Mouse (Mus musculus): ENCODE measurements around the gene Il5ra. TPM values are rescaled to one million over a fixed set of nuclear protein-coding genes. Genes with fewer than 3 reads are reported as not detected.

Il5ra gene
- total and polyA plus RNA-seq, 3 experiments: 0.10 TPM; not detected in 2

GRCm38 (mm10) chr6:106769290-106769866, 20.5 kb upstream of the Il5ra start:
- Histone ChIP-seq H3K79me2 (ENCODE audit: control insufficient read depth, insufficient read depth, low read length, poor library complexity) (peaks cover 21% of the 10 kb centered on the region), H3K9ac (ENCODE audit: control insufficient read depth, low read depth, low read length, poor library complexity, severe bottlenecking) (peak overlapping the region; percentile 98), H3K27ac (ENCODE audit: control insufficient read depth, low read depth, low read length) (peak overlapping the region; percentile 89), H3K9me3 (replicated peaks; ENCODE audit: insufficient read depth, low read length) (no peaks in the 10 kb centered on the region), H3K4me1 (ENCODE audit: control insufficient read depth in 1 of 2, insufficient read depth in 2 of 2, low read length in 2 of 2) (peaks cover 0 to 3% of the 10 kb centered on the region in 2 experiments; a peak in 1 of 4 replicates), H3K36me3 (ENCODE audit: control insufficient read depth in 1 of 2, insufficient read depth in 2 of 2, low read length in 2 of 2) (peaks cover 13 to 20% of the 10 kb centered on the region in 2 experiments), H3K27me3 (ENCODE audit: control insufficient read depth in 1 of 2, insufficient read depth in 2 of 2, low read length in 2 of 2) (peaks cover 2 to 3% of the 10 kb centered on the region in 2 experiments), H3K4me3 (ENCODE audit: control insufficient read depth in 1 of 2, insufficient read depth in 1 of 2, low read depth in 2 of 2, low read length in 2 of 2) (peak overlapping the region; percentile 67 to 97)
- DNase-seq (ENCODE audit: low read depth, low spot score): no peak
- TF ChIP-seq MXI1 (IDR thresholded peaks at IDR 0.05; ENCODE audit: low read depth, low read length) (peak; percentile 83), USF1 (IDR thresholded peaks at IDR 0.05; ENCODE audit: low read depth, low read length) (0 out of 2 replicates have a peak, but pooled peaks have one; percentile 4), ELF1 (IDR thresholded peaks at IDR 0.05; ENCODE audit: low read depth, low read length) (no peak), TAL1 (IDR thresholded peaks at IDR 0.05; ENCODE audit: low read length) (no peak), MAFK (IDR thresholded peaks at IDR 0.05; ENCODE audit: borderline replicate concordance, low read depth, low read length) (no peak), EP300 (IDR thresholded peaks at IDR 0.05; ENCODE audit: low read depth in 1 of 2, low read length in 2 of 2) (0 out of 4 replicates have a peak, but pooled peaks of 1 of the 2 experiments have one; percentile 5), MAZ (IDR thresholded peaks at IDR 0.05; ENCODE audit: low read depth, low read length) (no peak), BHLHE40 (IDR thresholded peaks at IDR 0.05; ENCODE audit: borderline replicate concordance, low read depth, low read length) (no peak), HCFC1 (IDR thresholded peaks at IDR 0.05; ENCODE audit: low read depth, low read length) (no peak), CHD2 (IDR thresholded peaks at IDR 0.05; ENCODE audit: low read length) (no peak), NELFE (IDR thresholded peaks at IDR 0.05; ENCODE audit: low read depth, low read length) (no peak), TBP (IDR thresholded peaks at IDR 0.05; ENCODE audit: low read depth, low read length) (no peak), UBTF (IDR thresholded peaks at IDR 0.05; ENCODE audit: borderline replicate concordance, insufficient read depth, low read depth, low read length) (no peak), SIN3A (IDR thresholded peaks at IDR 0.05; ENCODE audit: low read length) (peak; percentile 2; the same call in 1 of the 2 replicates), GATA1 (IDR thresholded peaks at IDR 0.05; ENCODE audit: low read depth, low read length) (no peak), ZMIZ1 (IDR thresholded peaks at IDR 0.05; ENCODE audit: low read depth, low read length) (no peak), NRF1 (IDR thresholded peaks at IDR 0.05; ENCODE audit: insufficient read depth, low read depth, low read length, poor library complexity, severe bottlenecking) (no peak), ZC3H11A (IDR thresholded peaks at IDR 0.05; ENCODE audit: low read depth, low read length) (no peak), ZNF384 (IDR thresholded peaks at IDR 0.05; ENCODE audit: low read depth, low read length) (no peak), MAX (IDR thresholded peaks at IDR 0.05; ENCODE audit: low read length) (peak; percentile 4; the same call in 1 of the 2 replicates)
